Mouse (Mus musculus): Measurements from ENCODE around the gene Zscan4-ps2. TPM values are rescaled to one million over a fixed set of nuclear protein-coding genes. Genes with fewer than 3 reads are reported as not detected.
"Not testable (repeated sequence)": the region's sequence is repeated elsewhere in the genome, so short reads cannot be mapped to it uniquely, and the experiment has no call there.

The Zscan4-ps2 gene
- total RNA-seq (2021): not detected
- long read RNA-seq, experiment 1: 0 reads
- long read RNA-seq, experiment 2: 0 reads

GRCm38 (mm10) chr7:11514010-11514409 lies at the start of gene Zscan4-ps2:
Gene Zscan4-ps2, plus strand, starts transcription at chr7:11514310.
- DNase-seq (ENCODE audit: low spot score in 2 of 2): not testable (repeated sequence)

Other genes with a start within 250 kb of the Zscan4-ps2 start
- gene Zscan4e, start 203.6 kb upstream of the Zscan4-ps2 start, total RNA-seq (2021): not detected
- gene Zscan4f, start 116.4 kb upstream of the Zscan4-ps2 start, total RNA-seq (2021): not detected
- not detected for gene Zscan4-ps3, start 95.0 kb downstream of the Zscan4-ps2 start, total RNA-seq (2021)
- gene Vmn1r72, start 165.8 kb downstream of the Zscan4-ps2 start, total RNA-seq (2021): not detected
- gene Vmn1r73, start 216.0 kb downstream of the Zscan4-ps2 start, total RNA-seq (2021): not detected

Data from gastrocnemius, postnatal 4 days (tissue).